8 mouse cellular contexts compared by ENCODE assay signal in the genomic region with DNA sequence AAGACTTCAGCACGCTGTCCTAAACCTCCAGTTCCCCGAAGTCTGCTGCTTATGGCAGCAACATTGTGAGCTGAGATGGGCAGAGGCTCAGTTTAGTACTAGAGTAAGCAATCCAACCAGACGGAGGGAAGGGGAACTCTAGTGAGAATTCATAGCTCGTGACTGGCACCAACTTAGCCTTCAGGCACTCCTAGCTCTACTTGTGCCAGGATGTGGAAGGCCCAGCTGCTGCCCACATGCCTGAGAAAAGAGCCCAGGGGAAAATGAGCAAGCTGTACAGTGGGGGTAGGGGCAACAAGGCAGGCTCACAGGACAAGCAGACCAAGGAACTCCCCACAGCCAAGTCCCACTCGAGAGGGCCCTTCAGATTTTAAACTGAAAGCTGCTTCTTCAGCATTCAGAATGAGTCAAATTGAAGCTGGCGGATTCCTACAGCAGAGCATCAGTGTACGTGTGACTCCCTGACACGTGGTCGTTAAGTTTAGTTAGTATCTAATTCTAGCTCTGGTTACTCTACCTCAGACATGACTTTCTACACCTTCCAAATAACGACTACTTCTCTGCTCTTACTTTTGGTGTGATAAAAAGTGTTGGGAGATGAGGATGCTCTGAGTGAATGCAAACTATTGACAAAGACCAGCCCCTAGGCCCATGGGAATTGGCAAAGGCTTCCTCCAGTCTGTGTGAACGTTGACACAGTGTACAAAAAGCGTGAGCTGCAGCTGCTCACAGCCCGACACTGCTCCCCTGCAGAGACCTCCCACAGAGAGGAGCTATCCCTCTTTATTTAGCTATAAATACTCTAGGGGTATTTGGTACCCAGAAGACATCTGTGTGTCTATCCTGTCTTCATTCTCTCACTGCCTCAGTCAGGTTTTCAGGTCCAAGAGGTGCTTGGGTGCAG. TPM values are rescaled to one million over a fixed set of nuclear protein-coding genes. Genes with fewer than 3 reads are reported as not detected.
DNase-seq lines count a peak whose midpoint lies in the region; ATAC-seq and TF ChIP-seq lines count a peak whose summit lies in the region.

No protein-coding gene starts in this region.

- H3K36me3 ChIP-seq in embryonic facial prominence, embryonic 12.5 days = peaks cover 4% of the 10 kb centered on the region
- H3K36me3 ChIP-seq in embryonic facial prominence, embryonic 10.5 days (replicated peaks) = peaks cover 28% of the 10 kb centered on the region
- H3K36me3 ChIP-seq in midbrain, embryonic 12.5 days = peaks cover 4% of the 10 kb centered on the region
- peaks cover 24% of the 10 kb centered on the region for H3K36me3 ChIP-seq in midbrain, embryonic 10.5 days
- no peaks in the 10 kb centered on the region for H3K36me3 ChIP-seq in hindbrain, postnatal 0 days (ENCODE audit: insufficient read depth, low read length)

- no peak for TF ChIP-seq CTCF in hindbrain, postnatal 0 days (IDR thresholded peaks at IDR 0.05; ENCODE audit: low read depth)

- peak; percentile 52; the same call in 1 of the 2 replicates for ATAC-seq in embryonic facial prominence, embryonic 12.5 days (ENCODE audit: insufficient number of reproducible peaks, insufficient read depth, low FRiP score, low TSS enrichment)
- ATAC-seq in midbrain, embryonic 12.5 days (ENCODE audit: low FRiP score, low read depth) = no peak
- peak; percentile 59; the same call in 1 of the 2 replicates for ATAC-seq in hindbrain, postnatal 0 days

- WGBS in embryonic facial prominence, embryonic 12.5 days = 64% methylated on average over 13 of the region's 13 CpGs
- WGBS in embryonic facial prominence, embryonic 10.5 days = 65% methylated on average over 13 of the region's 13 CpGs
- WGBS in midbrain, embryonic 12.5 days = 63% methylated on average over 13 of the region's 13 CpGs
- 69% methylated on average over 13 of the region's 13 CpGs for WGBS in midbrain, embryonic 10.5 days
- WGBS in hindbrain, postnatal 0 days = 40% methylated on average over 13 of the region's 13 CpGs

- no peaks in the 10 kb centered on the region for H3K27me3 ChIP-seq in embryonic facial prominence, embryonic 12.5 days
- no peaks in the 10 kb centered on the region for H3K27me3 ChIP-seq in embryonic facial prominence, embryonic 10.5 days (replicated peaks; ENCODE audit: low read depth, poor library complexity, severe bottlenecking)
- no peaks in the 10 kb centered on the region for H3K27me3 ChIP-seq in midbrain, embryonic 12.5 days
- H3K27me3 ChIP-seq in midbrain, embryonic 10.5 days (ENCODE audit: low read depth, poor library complexity, severe bottlenecking) = no peaks in the 10 kb centered on the region
- no peaks in the 10 kb centered on the region for H3K27me3 ChIP-seq in hindbrain, postnatal 0 days (ENCODE audit: insufficient read depth, low read length)

- no peak overlapping the region; the same call in 1 of the 2 replicates for H3K27ac ChIP-seq in embryonic facial prominence, embryonic 12.5 days
- no peak overlapping the region for H3K27ac ChIP-seq in embryonic facial prominence, embryonic 10.5 days (replicated peaks)
- no peak overlapping the region for H3K27ac ChIP-seq in midbrain, embryonic 12.5 days (replicated peaks)
- H3K27ac ChIP-seq in midbrain, embryonic 10.5 days (replicated peaks) = no peak overlapping the region
- peak overlapping the region; percentile 6; the same call in 1 of the 2 replicates for H3K27ac ChIP-seq in hindbrain, postnatal 0 days

- H3K4me2 ChIP-seq in embryonic facial prominence, embryonic 12.5 days (replicated peaks) = no peak overlapping the region
- no peak overlapping the region for H3K4me2 ChIP-seq in midbrain, embryonic 12.5 days (replicated peaks)
- H3K4me2 ChIP-seq in hindbrain, postnatal 0 days (ENCODE audit: low read depth, low read length) = no peak overlapping the region

- peak overlapping the region; percentile 7; the same call in 1 of the 2 replicates for H3K9ac ChIP-seq in embryonic facial prominence, embryonic 12.5 days
- H3K9ac ChIP-seq in midbrain, embryonic 12.5 days (replicated peaks) = 0 out of 2 replicates have a peak overlapping the region, but pooled peaks have one; percentile 20
- H3K9ac ChIP-seq in hindbrain, postnatal 0 days (replicated peaks; ENCODE audit: low read length) = no peak overlapping the region

- peaks cover 23% of the 10 kb centered on the region for H3K4me1 ChIP-seq in embryonic facial prominence, embryonic 12.5 days
- peaks cover 31% of the 10 kb centered on the region for H3K4me1 ChIP-seq in embryonic facial prominence, embryonic 10.5 days
- peaks cover 11% of the 10 kb centered on the region for H3K4me1 ChIP-seq in midbrain, embryonic 12.5 days
- H3K4me1 ChIP-seq in midbrain, embryonic 10.5 days = peaks cover 11% of the 10 kb centered on the region
- H3K4me1 ChIP-seq in hindbrain, postnatal 0 days (ENCODE audit: insufficient read depth, low read length) = no peaks in the 10 kb centered on the region; the same call in 1 of the 2 replicates

- no peaks in the 10 kb centered on the region for H3K9me3 ChIP-seq in embryonic facial prominence, embryonic 12.5 days
- no peaks in the 10 kb centered on the region for H3K9me3 ChIP-seq in embryonic facial prominence, embryonic 10.5 days
- H3K9me3 ChIP-seq in midbrain, embryonic 12.5 days = no peaks in the 10 kb centered on the region
- H3K9me3 ChIP-seq in midbrain, embryonic 10.5 days (replicated peaks) = no peaks in the 10 kb centered on the region
- H3K9me3 ChIP-seq in hindbrain, postnatal 0 days (ENCODE audit: low read length) = no peaks in the 10 kb centered on the region

- DNase-seq in embryonic facial prominence, embryonic 10.5 days (ENCODE audit: low spot score) = no peak
- DNase-seq in midbrain, embryonic 10.5 days (ENCODE audit: low spot score) = no peak
- peak; percentile 38 for DNase-seq in hindbrain, postnatal 0 days (ENCODE audit: low spot score)
- peak; percentile 57 to 77 for DNase-seq in right cerebral cortex, postnatal 10 days (ENCODE audit: low spot score in 2 of 2)
- no peak for DNase-seq in adrenal gland, postnatal 36 days
- no peak for DNase-seq in gastrocnemius, postnatal 10 days

- no peak overlapping the region for H3K4me3 ChIP-seq in embryonic facial prominence, embryonic 12.5 days
- H3K4me3 ChIP-seq in embryonic facial prominence, embryonic 10.5 days = no peak overlapping the region
- no peak overlapping the region for H3K4me3 ChIP-seq in midbrain, embryonic 12.5 days
- H3K4me3 ChIP-seq in midbrain, embryonic 10.5 days = no peak overlapping the region
- H3K4me3 ChIP-seq in hindbrain, postnatal 0 days (ENCODE audit: low read length) = no peak overlapping the region

RNA-seq across cellular contexts. Expression of a gene that starts 6.8 kb away (rescaled TPM):
- 41.5 and 41.7 TPM in 2 replicates for polyA plus RNA-seq in embryonic facial prominence, embryonic 12.5 days (2016; fragmentation: Nextera tagmentation; extraction: Ambion mirVana)
- polyA plus RNA-seq in embryonic facial prominence, embryonic 10.5 days (2016; fragmentation: Nextera tagmentation; extraction: Ambion mirVana) = 43.1 and 45.0 TPM in 2 replicates
- polyA plus RNA-seq in midbrain, embryonic 12.5 days (2016; fragmentation: Nextera tagmentation; extraction: Ambion mirVana) = 35.5 and 37.8 TPM in 2 replicates
- polyA plus RNA-seq in midbrain, embryonic 10.5 days (2016; fragmentation: Nextera tagmentation; extraction: Ambion mirVana) = 34.8 and 39.4 TPM in 2 replicates
- total RNA-seq in hindbrain, postnatal 0 days (2014; rRNA removed) = 54.8 and 66.1 TPM in 2 replicates
- 25.9 and 28.8 TPM in 2 replicates for polyA plus RNA-seq in hindbrain, postnatal 0 days (2015; fragmentation: Nextera tagmentation; extraction: Ambion mirVana)
- total RNA-seq in adrenal gland, postnatal 36 days (2021) = 10 to 100 TPM; 20.2 to 23.9 TPM
- 10 to 100 TPM in 1 of 2 experiments, 1 to 10 TPM in 1; 9.2 to 12.9 TPM for total RNA-seq in gastrocnemius, postnatal 10 days (2021)

RNA-seq across cellular contexts. Expression of a gene that starts 7.4 kb away (rescaled TPM):
- polyA plus RNA-seq in embryonic facial prominence, embryonic 12.5 days (2016; fragmentation: Nextera tagmentation; extraction: Ambion mirVana) = 20.3 and 20.5 TPM in 2 replicates
- 13.2 and 13.5 TPM in 2 replicates for polyA plus RNA-seq in embryonic facial prominence, embryonic 10.5 days (2016; fragmentation: Nextera tagmentation; extraction: Ambion mirVana)
- 11.2 and 12.0 TPM in 2 replicates for polyA plus RNA-seq in midbrain, embryonic 12.5 days (2016; fragmentation: Nextera tagmentation; extraction: Ambion mirVana)
- polyA plus RNA-seq in midbrain, embryonic 10.5 days (2016; fragmentation: Nextera tagmentation; extraction: Ambion mirVana) = 9.5 and 10.2 TPM in 2 replicates
- 19.9 and 22.4 TPM in 2 replicates for total RNA-seq in hindbrain, postnatal 0 days (2014; rRNA removed)
- 13.4 and 14.1 TPM in 2 replicates for polyA plus RNA-seq in hindbrain, postnatal 0 days (2015; fragmentation: Nextera tagmentation; extraction: Ambion mirVana)
- 10 to 100 TPM; 17.1 to 17.5 TPM for total RNA-seq in adrenal gland, postnatal 36 days (2021)
- 10 to 100 TPM; 23.3 to 27.6 TPM for total RNA-seq in gastrocnemius, postnatal 10 days (2021)

RNA-seq across cellular contexts. Expression of a gene that starts 40.9 kb away (rescaled TPM):
- polyA plus RNA-seq in embryonic facial prominence, embryonic 12.5 days (2016; fragmentation: Nextera tagmentation; extraction: Ambion mirVana) = 93.0 and 94.2 TPM in 2 replicates
- 85.4 and 85.7 TPM in 2 replicates for polyA plus RNA-seq in embryonic facial prominence, embryonic 10.5 days (2016; fragmentation: Nextera tagmentation; extraction: Ambion mirVana)
- 79.9 and 82.6 TPM in 2 replicates for polyA plus RNA-seq in midbrain, embryonic 12.5 days (2016; fragmentation: Nextera tagmentation; extraction: Ambion mirVana)
- polyA plus RNA-seq in midbrain, embryonic 10.5 days (2016; fragmentation: Nextera tagmentation; extraction: Ambion mirVana) = 88.4 and 91.6 TPM in 2 replicates
- total RNA-seq in hindbrain, postnatal 0 days (2014; rRNA removed) = 65.1 and 73.7 TPM in 2 replicates
- 81.9 and 89.4 TPM in 2 replicates for polyA plus RNA-seq in hindbrain, postnatal 0 days (2015; fragmentation: Nextera tagmentation; extraction: Ambion mirVana)
- 10 to 100 TPM; 30.1 to 30.9 TPM for total RNA-seq in adrenal gland, postnatal 36 days (2021)
- 10 to 100 TPM; 22.7 to 31.3 TPM for total RNA-seq in gastrocnemius, postnatal 10 days (2021)

RNA-seq across cellular contexts. Expression of a gene that starts 40.9 kb away (rescaled TPM):
- 76.7 and 81.5 TPM in 2 replicates for polyA plus RNA-seq in embryonic facial prominence, embryonic 12.5 days (2016; fragmentation: Nextera tagmentation; extraction: Ambion mirVana)
- polyA plus RNA-seq in embryonic facial prominence, embryonic 10.5 days (2016; fragmentation: Nextera tagmentation; extraction: Ambion mirVana) = 94.3 and 96.8 TPM in 2 replicates
- 73.1 and 76.8 TPM in 2 replicates for polyA plus RNA-seq in midbrain, embryonic 12.5 days (2016; fragmentation: Nextera tagmentation; extraction: Ambion mirVana)
- 82.1 and 96.4 TPM in 2 replicates for polyA plus RNA-seq in midbrain, embryonic 10.5 days (2016; fragmentation: Nextera tagmentation; extraction: Ambion mirVana)
- total RNA-seq in hindbrain, postnatal 0 days (2014; rRNA removed) = 13.5 and 21.1 TPM in 2 replicates
- 64.8 and 69.4 TPM in 2 replicates for polyA plus RNA-seq in hindbrain, postnatal 0 days (2015; fragmentation: Nextera tagmentation; extraction: Ambion mirVana)
- 10 to 100 TPM; 28.3 to 31.7 TPM for total RNA-seq in adrenal gland, postnatal 36 days (2021)
- total RNA-seq in gastrocnemius, postnatal 10 days (2021) = 10 to 100 TPM; 18.2 to 20.1 TPM

Comparison
In these comparisons a context has a peak if more than half of its experiments do, and no peak if none do; other contexts are left out.
1. DNase-seq: peak in hindbrain, postnatal 0 days (single experiment) and right cerebral cortex, postnatal 10 days (2 of 2); none in embryonic facial prominence, embryonic 10.5 days (single experiment), midbrain, embryonic 10.5 days (single experiment), adrenal gland, postnatal 36 days (0 of 2) and gastrocnemius, postnatal 10 days (single experiment).